Mouse (Mus musculus) kidney, embryonic 14.5 days (tissue): ENCODE results near the gene Eef1a2. TPM values are rescaled to one million over a fixed set of nuclear protein-coding genes. Genes with fewer than 3 reads are reported as not detected.

Experiments used
- ATAC-seq: fragments of 200-750 bp; cut with Nextera tagmentation; 2 replicates; pipeline ENCODE4 v1.8.0; 2017; ENCODE audit warnings: moderate number of reproducible peaks, mild to moderate bottlenecking, moderate TSS enrichment, moderate library complexity; ENCODE audit not compliant: low FRiP score, low TSS enrichment
- H3K27ac ChIP-seq: fragments of 300-500 bp; sonication (generic); 2 replicates; pipeline ENCODE4 v1.5.1; 2014; ENCODE audit warnings: low read depth, mild to moderate bottlenecking, low read length, moderate library complexity, mixed read lengths
- H3K27me3 ChIP-seq: fragments of 300-500 bp; sonication (generic); 2 replicates; pipeline ENCODE4 v1.6.1; 2014; ENCODE audit warnings: mild to moderate bottlenecking, low read length; ENCODE audit not compliant: control insufficient read depth, insufficient read depth
- H3K36me3 ChIP-seq: fragments of 300-500 bp; sonication (generic); 2 replicates; pipeline ENCODE4 v1.6.1; 2014; ENCODE audit warnings: low read length, mixed read lengths; ENCODE audit not compliant: control insufficient read depth, insufficient read depth
- H3K4me1 ChIP-seq: fragments of 300-500 bp; sonication (generic); 2 replicates; pipeline ENCODE4 v1.6.1; 2014; ENCODE audit warnings: low read length, mixed read lengths; ENCODE audit not compliant: control insufficient read depth, insufficient read depth
- H3K4me2 ChIP-seq: fragments of 300-500 bp; sonication (generic); replicated peaks from 2 replicates; pipeline ENCODE4 v1.6.1; 2014; ENCODE audit warnings: low read depth, mild to moderate bottlenecking, low read length
- H3K4me3 ChIP-seq: fragments of 300-500 bp; sonication (generic); 2 replicates; pipeline ENCODE4 v1.5.1; 2014; ENCODE audit warnings: mild to moderate bottlenecking, low read length
- H3K9ac ChIP-seq: fragments of 300-500 bp; sonication (generic); 2 replicates; pipeline ENCODE4 v1.6.1; 2014; ENCODE audit warnings: low read depth, mild to moderate bottlenecking, low read length, moderate library complexity
- H3K9me3 ChIP-seq: fragments of 300-500 bp; sonication (generic); 2 replicates; pipeline ENCODE4 v1.6.1; 2016; ENCODE audit warnings: low read length; ENCODE audit not compliant: control insufficient read depth
- WGBS: fragments of 180-500 bp; shearing (Covaris S2); extraction: QIAGEN DNeasy Blood & Tissue Kit; methylation state at CpG from one replicate; pipeline ENCODE4 v1.1.7; 2014; 5-methylcytosine and 5-hydroxymethylcytosine counted together
- polyA plus RNA-seq: library from polyadenylated mRNA; unstranded; fragments of >200 nt; fragmentation: Nextera tagmentation; extraction: Ambion mirVana; gene quantifications from 2 replicates; pipeline ENCODE4 v1.2.1, GENCODE M21; 2014

Gene Eef1a2
- polyA plus RNA-seq, 1 experiment from 2014 or later = not detected

DNA sequence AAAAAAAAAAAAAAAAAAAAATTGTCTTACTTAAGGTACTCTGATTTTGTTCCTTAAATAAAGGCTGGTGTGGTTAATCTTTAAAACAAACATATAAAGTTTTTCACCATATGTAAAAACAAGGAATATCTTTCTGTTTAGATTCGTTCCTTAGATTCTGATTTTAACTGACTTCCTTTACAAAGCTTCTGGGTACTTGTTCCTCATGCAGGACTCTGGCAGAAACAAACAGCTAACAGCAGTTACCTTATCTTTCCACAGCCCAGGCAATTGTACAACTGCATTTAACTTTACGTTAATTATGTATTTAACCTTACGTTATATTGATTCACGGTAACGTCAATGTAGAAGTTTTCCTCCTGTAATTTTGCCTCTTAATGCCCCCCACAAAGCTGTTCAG is 9.7 kb upstream of the Eef1a2 start:
- 88% methylated on average over 5 of the region's 5 CpGs for WGBS

DNA sequence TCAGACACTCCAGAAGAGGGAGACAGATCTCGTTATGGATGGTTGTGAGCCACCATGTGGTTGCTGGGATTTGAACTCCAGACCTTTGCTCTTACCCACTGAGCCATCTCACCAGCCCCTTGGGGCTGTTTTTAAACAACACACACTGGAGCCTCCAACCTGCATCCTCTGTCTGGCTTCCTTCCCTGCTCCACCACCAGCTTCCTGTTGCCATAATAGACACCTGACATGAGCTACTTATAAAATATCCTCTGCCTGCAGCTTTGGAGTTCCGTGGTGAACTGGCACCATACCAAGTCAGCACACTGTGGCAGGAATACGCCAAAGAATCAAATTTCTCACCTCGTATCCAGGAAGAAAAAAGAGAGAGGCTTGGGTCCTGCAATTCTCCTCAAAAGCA is 4.0 kb upstream of the Eef1a2 start:
- H3K36me3 ChIP-seq = no peaks in the 10 kb centered on the region
- no peak overlapping the region for H3K27ac ChIP-seq
- no peak overlapping the region for H3K9ac ChIP-seq
- WGBS = 72% methylated on average over 4 of the region's 4 CpGs
- peaks cover 3% of the 10 kb centered on the region; the same call in 1 of the 2 replicates for H3K4me1 ChIP-seq
- ATAC-seq = no peak
- no peak overlapping the region for H3K4me3 ChIP-seq
- peaks cover 26% of the 10 kb centered on the region for H3K27me3 ChIP-seq
- no peaks in the 10 kb centered on the region for H3K9me3 ChIP-seq
- H3K4me2 ChIP-seq = no peak overlapping the region

More for the DNA sequence above, 9.7 kb upstream of the Eef1a2 start:
- no peak overlapping the region for H3K27ac ChIP-seq
- no peak overlapping the region for H3K9ac ChIP-seq
- no peak overlapping the region for H3K4me3 ChIP-seq
- H3K4me2 ChIP-seq = no peak overlapping the region
- H3K36me3 ChIP-seq = no peaks in the 10 kb centered on the region
- peaks cover 2% of the 10 kb centered on the region; the same call in 1 of the 2 replicates for H3K27me3 ChIP-seq
- H3K9me3 ChIP-seq = no peaks in the 10 kb centered on the region
- H3K4me1 ChIP-seq = no peaks in the 10 kb centered on the region
- ATAC-seq = no peak

GRCm38 (mm10) chr2:181159771-181160170 is 3.0 kb upstream of the Eef1a2 start:
- Histone ChIP-seq H3K4me1 (peaks cover 3% of the 10 kb centered on the region; the same call in 1 of the 2 replicates), H3K9ac (no peak overlapping the region), H3K27me3 (peaks cover 36% of the 10 kb centered on the region), H3K36me3 (no peaks in the 10 kb centered on the region), H3K9me3 (no peaks in the 10 kb centered on the region), H3K4me2 (no peak overlapping the region), H3K27ac (no peak overlapping the region), H3K4me3 (no peak overlapping the region)
- WGBS = 0% methylated on average over 2 of the region's 2 CpGs
- peak; percentile 81 for ATAC-seq

DNA sequence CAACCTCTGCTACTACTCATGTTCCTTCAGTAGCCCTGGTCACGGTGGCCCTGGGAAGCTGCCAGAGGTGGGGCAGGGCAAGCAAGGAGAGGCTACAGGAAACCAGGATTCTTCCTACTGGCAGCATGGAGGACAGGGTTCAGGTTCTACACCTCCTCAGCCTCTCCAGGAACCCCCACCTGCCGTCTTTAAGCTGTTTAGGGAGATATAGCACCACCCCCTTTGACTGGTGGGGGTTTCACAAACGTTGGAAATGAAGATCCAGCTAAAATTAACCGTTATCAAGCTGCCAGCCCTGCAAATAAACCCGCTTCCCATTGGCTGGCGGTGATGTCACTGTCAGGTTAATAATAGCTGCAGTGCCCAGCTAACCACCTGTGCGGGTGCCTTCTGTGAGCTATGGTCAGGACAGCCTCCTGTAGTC is 2.3 kb upstream of the Eef1a2 start:
- 51% methylated on average over 7 of the region's 7 CpGs for WGBS
- Histone ChIP-seq H3K9me3 (no peaks in the 10 kb centered on the region), H3K4me2 (no peak overlapping the region), H3K27ac (no peak overlapping the region), H3K9ac (no peak overlapping the region), H3K4me1 (peaks cover 3% of the 10 kb centered on the region; the same call in 1 of the 2 replicates), H3K4me3 (no peak overlapping the region), H3K36me3 (no peaks in the 10 kb centered on the region), H3K27me3 (peaks cover 36% of the 10 kb centered on the region)
- no peak for ATAC-seq

DNA sequence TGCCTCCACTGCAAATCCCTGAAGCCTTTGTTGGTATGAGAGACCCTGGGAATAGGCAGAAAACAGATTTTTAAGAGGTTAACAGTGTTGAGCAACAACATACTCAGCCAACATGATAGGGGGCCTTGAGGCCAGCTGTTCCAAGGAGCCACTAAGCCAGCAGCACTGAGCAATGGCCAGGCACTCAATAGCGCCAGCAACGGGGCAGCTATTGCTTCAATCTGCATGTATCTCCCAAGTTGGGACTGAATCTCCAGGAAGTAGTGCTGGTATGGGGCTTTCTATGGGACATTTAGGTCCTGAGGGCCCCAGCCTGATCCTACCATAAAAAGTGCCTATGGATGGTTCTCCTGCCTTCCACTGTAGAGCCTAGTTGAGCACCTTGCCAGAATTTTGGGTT is 1.7 kb upstream of the Eef1a2 start:
- H3K9me3 ChIP-seq = no peaks in the 10 kb centered on the region
- 75% methylated on average over 2 of the region's 2 CpGs for WGBS
- H3K9ac ChIP-seq = no peak overlapping the region
- peaks cover 3% of the 10 kb centered on the region; the same call in 1 of the 2 replicates for H3K4me1 ChIP-seq
- H3K27ac ChIP-seq = no peak overlapping the region
- no peak overlapping the region for H3K4me2 ChIP-seq
- H3K4me3 ChIP-seq = no peak overlapping the region
- H3K36me3 ChIP-seq = no peaks in the 10 kb centered on the region
- no peak for ATAC-seq
- peaks cover 36% of the 10 kb centered on the region for H3K27me3 ChIP-seq

DNA sequence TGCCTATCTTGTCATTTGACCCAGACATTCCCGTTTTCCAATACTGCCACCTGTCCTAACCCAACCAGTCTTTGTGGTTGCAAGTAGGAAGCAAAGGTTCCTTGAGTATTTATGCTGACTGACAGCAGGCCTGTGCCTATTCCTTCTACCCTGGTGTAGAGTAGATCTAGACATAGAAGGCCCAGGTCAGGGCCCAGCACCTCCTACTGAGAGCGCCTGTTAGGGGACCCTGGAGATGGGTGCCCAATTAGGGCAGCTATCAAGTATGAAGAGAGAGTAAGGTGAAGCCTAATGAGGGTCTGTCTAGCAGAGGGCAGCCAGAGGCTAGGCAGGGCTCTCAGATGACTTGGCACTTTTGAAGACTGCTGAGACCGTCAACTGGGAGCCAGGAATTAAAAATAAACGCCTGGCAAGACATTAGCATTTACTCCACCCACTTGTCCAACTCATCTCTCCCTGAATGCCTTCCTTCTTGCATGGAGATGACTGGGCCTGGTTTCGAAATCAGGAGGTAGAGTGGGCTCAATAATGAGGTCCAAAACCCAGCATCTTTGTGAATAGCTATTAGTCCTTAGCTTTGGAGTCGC is 995 bp upstream of the Eef1a2 start:
- H3K27me3 ChIP-seq = peaks cover 37% of the 10 kb centered on the region
- 70% methylated on average over 6 of the region's 6 CpGs for WGBS
- no peak for ATAC-seq

GRCm38 (mm10) chr2:181157180-181157579 is 366 bp upstream of the Eef1a2 start:
- Histone ChIP-seq H3K27me3 (peaks cover 42% of the 10 kb centered on the region), H3K4me1 (peaks cover 3% of the 10 kb centered on the region; the same call in 1 of the 2 replicates), H3K9me3 (no peaks in the 10 kb centered on the region), H3K9ac (no peak overlapping the region; the same call in 1 of the 2 replicates), H3K4me3 (no peak overlapping the region; the same call in 1 of the 2 replicates), H3K27ac (no peak overlapping the region), H3K36me3 (no peaks in the 10 kb centered on the region), H3K4me2 (no peak overlapping the region; the same call in 1 of the 2 replicates)
- WGBS = 84% methylated on average over 4 of the region's 4 CpGs
- ATAC-seq = no peak

More for the DNA sequence above, 995 bp upstream of the Eef1a2 start:
- H3K27ac ChIP-seq = no peak overlapping the region
- H3K36me3 ChIP-seq = no peaks in the 10 kb centered on the region
- H3K4me2 ChIP-seq = no peak overlapping the region
- H3K4me1 ChIP-seq = peaks cover 3% of the 10 kb centered on the region; the same call in 1 of the 2 replicates
- no peak overlapping the region for H3K4me3 ChIP-seq
- no peaks in the 10 kb centered on the region for H3K9me3 ChIP-seq
- no peak overlapping the region for H3K9ac ChIP-seq

DNA sequence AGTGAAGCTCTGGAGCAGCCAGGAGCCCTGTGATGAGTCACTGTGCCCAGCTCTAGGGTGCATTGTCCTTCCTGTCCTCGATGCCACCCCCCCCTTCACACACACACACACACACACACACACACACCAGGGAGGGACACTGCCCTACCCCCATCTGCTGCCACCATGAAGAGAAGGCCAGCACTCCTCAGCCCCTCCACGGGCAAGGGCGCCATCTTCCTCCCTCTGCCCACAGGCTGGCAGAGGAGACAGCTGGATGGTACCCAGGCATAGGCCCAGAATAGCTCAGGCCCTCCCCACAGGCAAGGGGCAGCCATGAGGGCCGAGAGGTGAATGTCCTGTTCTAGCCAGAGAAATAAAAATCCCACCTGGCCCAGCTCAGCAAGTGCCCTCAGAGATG is 1.0 kb downstream of the Eef1a2 start:
- peaks cover 3% of the 10 kb centered on the region; the same call in 1 of the 2 replicates for H3K4me1 ChIP-seq
- no peaks in the 10 kb centered on the region for H3K9me3 ChIP-seq
- ATAC-seq = no peak
- H3K36me3 ChIP-seq = no peaks in the 10 kb centered on the region
- 60% methylated on average over 4 of the region's 4 CpGs for WGBS
- H3K27me3 ChIP-seq = peaks cover 42% of the 10 kb centered on the region
- H3K4me3 ChIP-seq = no peak overlapping the region
- H3K9ac ChIP-seq = no peak overlapping the region
- no peak overlapping the region for H3K4me2 ChIP-seq
- no peak overlapping the region for H3K27ac ChIP-seq

DNA sequence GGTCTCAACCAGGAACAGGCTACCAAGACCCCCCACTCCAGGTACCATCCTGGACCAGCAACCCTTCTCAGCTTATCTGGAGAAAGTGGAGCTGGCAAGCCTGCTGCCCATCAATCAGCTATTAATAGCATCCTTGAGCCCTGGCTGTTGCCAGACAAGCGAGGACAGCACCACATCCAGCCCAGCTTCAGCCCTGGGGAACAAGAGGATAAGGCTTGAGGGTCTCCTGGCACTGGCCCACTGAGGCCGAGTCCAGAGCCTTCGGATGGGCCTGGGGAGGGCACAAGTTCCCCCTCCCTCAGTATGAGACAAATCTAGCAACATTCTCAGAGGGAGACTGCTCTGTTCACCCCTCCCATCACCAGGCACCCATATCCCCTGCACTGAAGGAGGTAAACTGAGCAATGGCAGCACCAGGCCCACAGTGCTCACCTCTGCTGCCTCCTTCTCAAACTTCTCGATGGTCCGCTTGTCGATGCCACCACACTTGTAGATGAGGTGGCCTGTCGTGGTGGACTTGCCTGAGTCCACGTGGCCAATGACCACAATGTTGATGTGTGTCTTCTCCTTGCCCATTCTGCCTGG is 1.9 kb downstream of the Eef1a2 start:
- ATAC-seq = no peak
- no peaks in the 10 kb centered on the region for H3K36me3 ChIP-seq
- no peak overlapping the region for H3K9ac ChIP-seq
- no peak overlapping the region for H3K4me2 ChIP-seq
- WGBS = 81% methylated on average over 8 of the region's 8 CpGs
- peaks cover 3% of the 10 kb centered on the region; the same call in 1 of the 2 replicates for H3K4me1 ChIP-seq
- H3K27ac ChIP-seq = no peak overlapping the region
- H3K27me3 ChIP-seq = peaks cover 47% of the 10 kb centered on the region
- no peaks in the 10 kb centered on the region for H3K9me3 ChIP-seq
- no peak overlapping the region for H3K4me3 ChIP-seq
